Mouse (Mus musculus) C2C12 (cell line): Measurements from ENCODE around the gene Map3k15.

Source experiments
- CTCF ChIP-seq: IDR thresholded peaks from one replicate; pipeline ENCODE4 v1.5.1; 2011; ENCODE audit not compliant: control insufficient read depth, insufficient read depth, insufficient read length
- MYOG ChIP-seq: IDR thresholded peaks from one replicate; pipeline ENCODE4 v1.6.1; 2011; ENCODE audit not compliant: control insufficient read depth, insufficient read length; ENCODE audit errors: extremely low read depth
- USF1 ChIP-seq: IDR thresholded peaks from one replicate; pipeline ENCODE4 v1.6.1; 2011; ENCODE audit warnings: low read depth, mild to moderate bottlenecking, control low read depth, moderate library complexity

DNA sequence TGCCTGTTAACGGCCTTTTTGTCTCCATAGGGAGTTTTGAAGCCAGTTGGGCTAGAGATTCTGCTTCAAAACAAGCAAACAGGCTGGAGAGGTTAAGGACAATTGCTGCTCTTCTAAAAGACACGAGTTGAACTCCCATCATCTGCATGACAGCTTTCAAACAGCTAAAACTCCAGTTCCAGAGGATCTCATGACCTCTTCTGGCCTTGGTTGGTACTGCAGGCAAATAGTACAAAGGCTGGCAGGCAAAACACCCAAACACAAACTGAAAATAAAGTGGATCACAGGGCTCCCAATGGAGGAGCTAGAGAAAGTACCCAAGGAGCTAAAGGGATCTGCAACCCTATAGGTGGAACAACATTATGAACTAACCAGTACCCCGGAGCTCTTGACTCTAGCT lies 181.9 kb downstream of the Map3k15 start:
- TF ChIP-seq CTCF = no peak
- no peak for TF ChIP-seq MYOG
- no peak for TF ChIP-seq USF1
